Mouse (Mus musculus) heart, postnatal 0 days (tissue): ENCODE results near the gene 4931409K22Rik. TPM values are rescaled to one million over a fixed set of nuclear protein-coding genes. Genes with fewer than 3 reads are reported as not detected.

Experiments
- ATAC-seq: fragments of 200-750 bp; cut with Nextera tagmentation; 2 replicates; pipeline ENCODE4 v1.8.0; 2017; ENCODE audit warnings: low read depth, moderate number of reproducible peaks, moderate library complexity; ENCODE audit not compliant: insufficient read depth
- DNase-seq: peaks from one replicate; pipeline ENCODE4 v3.0.0-alpha.2; 2016; ENCODE audit warnings: low spot score
- H3K27ac ChIP-seq: fragments of 300-500 bp; sonication (generic); 2 replicates; pipeline ENCODE4 v1.5.1; 2014; ENCODE audit warnings: low read depth, mild to moderate bottlenecking
- H3K27me3 ChIP-seq: fragments of 300-500 bp; sonication (generic); 2 replicates; pipeline ENCODE4 v1.6.1; 2014; ENCODE audit warnings: low read length, mixed read lengths; ENCODE audit not compliant: control insufficient read depth, insufficient read depth
- H3K36me3 ChIP-seq: fragments of 300-500 bp; sonication (generic); replicated peaks from 2 replicates; pipeline ENCODE4 v1.6.1; 2014; ENCODE audit warnings: low read length, mixed read lengths; ENCODE audit not compliant: control insufficient read depth, insufficient read depth
- H3K4me1 ChIP-seq: fragments of 300-500 bp; sonication (generic); 2 replicates; pipeline ENCODE4 v1.6.1; 2014; ENCODE audit warnings: antibody characterized with exemption; ENCODE audit not compliant: control insufficient read depth, insufficient read depth
- H3K4me2 ChIP-seq: fragments of 300-500 bp; sonication (generic); 2 replicates; pipeline ENCODE4 v1.6.1; 2014; ENCODE audit warnings: low read depth, mild to moderate bottlenecking, low read length, moderate library complexity
- H3K4me3 ChIP-seq: fragments of 300-500 bp; sonication (generic); 2 replicates; pipeline ENCODE4 v1.5.1; 2014; ENCODE audit warnings: low read depth, low read length
- H3K9ac ChIP-seq: fragments of 300-500 bp; sonication (generic); replicated peaks from 2 replicates; pipeline ENCODE4 v1.6.1; 2014; ENCODE audit warnings: low read depth, low read length, mixed read lengths
- H3K9me3 ChIP-seq: fragments of 300-500 bp; sonication (generic); replicated peaks from 2 replicates; pipeline ENCODE4 v1.6.1; 2016; ENCODE audit warnings: low read length; ENCODE audit not compliant: control insufficient read depth
- CTCF ChIP-seq: IDR thresholded peaks from 2 replicates; pipeline ENCODE4 v1.5.1; 2016; ENCODE audit warnings: antibody characterized with exemption, control low read depth, low read depth
- EP300 ChIP-seq: IDR thresholded peaks from 2 replicates; pipeline ENCODE4 v1.6.1; 2016; ENCODE audit warnings: antibody characterized with exemption, low read depth
- WGBS: fragments of 180-500 bp; shearing (Covaris S2); extraction: QIAGEN DNeasy Blood & Tissue Kit; methylation state at CpG from one replicate; pipeline ENCODE4 v1.1.7; 2014; 5-methylcytosine and 5-hydroxymethylcytosine counted together
- polyA plus RNA-seq: library from polyadenylated mRNA; unstranded; fragments of >200 nt; fragmentation: Nextera tagmentation; extraction: Ambion mirVana; gene quantifications from 2 replicates; pipeline ENCODE4 v1.2.1, GENCODE M21; 2015
- total RNA-seq: library from RNA; depleted of rRNA; stranded (reverse); fragments of >200 nt; gene quantifications from 2 replicates; pipeline ENCODE4 v1.2.3, GENCODE M21; 2014; ENCODE audit warnings: low replicate concordance

4931409K22Rik gene
- total and polyA plus RNA-seq, 2 experiments from 2014 or later, result not detected

DNA sequence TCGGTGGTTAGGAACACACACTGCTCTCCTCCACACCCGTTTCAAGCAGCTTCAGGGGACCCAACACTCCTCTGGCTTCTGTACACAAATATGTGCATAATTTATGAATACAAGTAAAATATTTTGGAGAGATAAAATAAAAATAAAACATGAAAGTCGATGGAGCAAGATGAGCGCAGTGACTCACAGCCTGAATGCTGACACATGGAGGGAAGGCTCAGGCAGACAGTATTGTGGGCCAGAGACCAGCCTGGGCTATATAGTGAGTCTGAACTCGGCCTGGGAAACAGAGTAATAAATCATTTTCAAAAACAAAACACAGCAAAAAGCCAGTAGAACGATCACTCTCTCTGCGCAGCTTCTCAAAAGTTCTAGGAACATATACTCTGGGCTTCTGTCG lies 35.2 kb downstream of the 4931409K22Rik start:
- TF ChIP-seq EP300 (no peak), CTCF (no peak)
- Histone ChIP-seq H3K36me3 (no peaks in the 10 kb centered on the region), H3K27ac (no peak overlapping the region), H3K4me3 (no peak overlapping the region), H3K27me3 (peaks cover 80% of the 10 kb centered on the region), H3K4me1 (no peaks in the 10 kb centered on the region), H3K4me2 (no peak overlapping the region), H3K9me3 (no peaks in the 10 kb centered on the region), H3K9ac (no peak overlapping the region)
- ATAC-seq, result no peak
- WGBS, result 62% methylated on average over 8 of the region's 8 CpGs
- DNase-seq, result no peak

DNA sequence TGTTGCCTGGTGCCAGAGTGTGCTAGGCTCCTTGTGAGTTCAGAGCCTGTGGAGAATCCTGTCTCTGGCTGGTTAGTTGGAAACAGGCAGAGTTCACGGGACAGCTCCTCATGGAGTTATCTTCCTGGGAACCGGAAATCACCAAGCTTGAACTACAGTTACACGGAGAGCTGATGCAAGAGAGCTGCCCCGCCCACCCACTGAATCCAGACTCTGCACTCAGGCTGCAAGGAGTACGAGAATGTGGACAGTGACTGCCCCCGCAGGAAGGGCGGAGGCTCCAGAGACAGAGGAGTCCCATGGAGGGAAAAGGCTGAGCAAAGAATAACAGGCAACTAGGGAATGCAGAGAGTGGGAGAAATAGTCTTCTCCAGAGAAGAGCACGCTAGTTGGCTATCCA lies 44.3 kb downstream of the 4931409K22Rik start:
- 32% methylated on average over 8 of the region's 8 CpGs for WGBS
- no peak overlapping the region for H3K4me3 ChIP-seq
- peak; percentile 71 for DNase-seq
- no peak overlapping the region for H3K4me2 ChIP-seq
- no peak overlapping the region for H3K9ac ChIP-seq
- 0 out of 2 replicates have a peak, but pooled peaks cover 2% of the 10 kb centered on the region for H3K27me3 ChIP-seq
- no peaks in the 10 kb centered on the region for H3K4me1 ChIP-seq
- no peak for TF ChIP-seq EP300
- TF ChIP-seq CTCF, result no peak
- H3K9me3 ChIP-seq, result no peaks in the 10 kb centered on the region; the same call in 1 of the 2 replicates
- no peak overlapping the region for H3K27ac ChIP-seq
- H3K36me3 ChIP-seq, result no peaks in the 10 kb centered on the region
- 0 out of 2 replicates have a peak, but pooled peaks have one; percentile 49 for ATAC-seq

DNA sequence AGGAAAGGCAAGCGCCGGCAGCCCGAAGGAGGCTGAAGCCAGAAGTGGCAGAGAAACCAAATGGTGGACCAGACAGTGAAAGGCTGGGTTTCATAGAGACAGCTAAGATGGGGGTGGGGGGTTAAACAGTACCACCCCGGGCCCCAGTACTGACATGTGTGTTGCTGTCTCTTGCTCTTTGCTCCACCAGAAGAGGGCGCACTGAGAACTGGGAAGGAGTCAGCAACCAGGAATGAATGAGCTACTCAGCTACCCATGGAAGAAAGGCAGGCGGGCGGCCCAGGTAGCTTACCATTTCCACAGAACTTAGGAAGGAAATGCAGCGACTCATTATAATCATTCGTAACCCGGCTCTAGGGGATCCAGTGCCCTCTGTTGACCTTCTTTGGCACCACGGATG lies 46.0 kb downstream of the 4931409K22Rik start:
- H3K4me3 ChIP-seq, result no peak overlapping the region
- no peak overlapping the region for H3K4me2 ChIP-seq
- ATAC-seq, result no peak

DNA sequence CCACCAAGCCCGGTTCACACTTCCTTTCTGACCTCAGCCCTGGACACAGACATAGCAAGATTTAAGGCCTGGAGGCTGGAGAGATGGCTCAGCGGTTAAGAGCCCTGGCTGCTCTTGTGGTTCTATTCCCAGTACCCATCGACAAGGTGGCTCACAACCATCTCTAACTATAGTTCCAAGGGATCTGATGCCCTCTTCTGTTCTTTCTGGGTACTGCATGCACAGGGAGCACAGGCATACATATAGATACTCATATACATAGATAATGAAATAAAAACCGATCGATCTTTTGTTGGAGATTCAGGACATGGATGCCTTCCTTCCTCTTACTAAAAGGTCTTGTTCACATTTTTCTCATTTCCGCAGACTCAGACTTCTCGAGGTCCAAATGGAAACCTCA lies 48.2 kb downstream of the 4931409K22Rik start:
- TF ChIP-seq CTCF, result no peak
- TF ChIP-seq EP300, result no peak
- 90% methylated on average over 7 of the region's 7 CpGs for WGBS
- H3K4me2 ChIP-seq, result no peak overlapping the region
- no peak overlapping the region for H3K27ac ChIP-seq
- no peaks in the 10 kb centered on the region; the same call in 1 of the 2 replicates for H3K9me3 ChIP-seq
- no peaks in the 10 kb centered on the region for H3K4me1 ChIP-seq
- H3K36me3 ChIP-seq, result no peaks in the 10 kb centered on the region
- no peak overlapping the region for H3K4me3 ChIP-seq
- H3K27me3 ChIP-seq, result peaks cover 22% of the 10 kb centered on the region
- no peak overlapping the region for H3K9ac ChIP-seq
- ATAC-seq, result no peak
- DNase-seq, result no peak

More for the DNA sequence above, 46.0 kb downstream of the 4931409K22Rik start:
- TF ChIP-seq EP300 (no peak), CTCF (peak; percentile 40)
- Histone ChIP-seq H3K9me3 (no peaks in the 10 kb centered on the region; the same call in 1 of the 2 replicates), H3K27me3 (peaks cover 6% of the 10 kb centered on the region), H3K36me3 (no peaks in the 10 kb centered on the region), H3K4me1 (no peaks in the 10 kb centered on the region), H3K27ac (no peak overlapping the region), H3K9ac (no peak overlapping the region)
- no peak for DNase-seq
- WGBS, result 32% methylated on average over 11 of the region's 11 CpGs

DNA sequence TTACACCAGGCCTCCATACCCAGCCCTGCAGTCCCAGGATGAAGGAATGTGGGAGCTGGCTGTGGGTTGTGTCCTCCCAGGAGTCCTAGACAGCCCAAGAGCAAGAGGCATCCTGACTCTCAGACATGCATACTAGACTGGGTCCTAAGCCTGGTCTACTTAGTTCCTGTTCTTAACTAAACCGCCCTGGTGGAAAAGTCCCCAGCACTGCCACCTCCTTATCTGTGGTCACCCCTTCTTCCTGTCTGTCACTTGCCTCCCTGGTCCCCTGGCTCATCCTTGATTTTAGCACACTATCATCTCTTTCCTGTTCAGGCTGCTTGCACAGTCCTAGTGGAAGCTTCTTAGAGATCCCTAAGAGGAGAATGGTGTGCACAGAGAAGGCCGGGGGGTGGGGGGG lies 51.1 kb downstream of the 4931409K22Rik start:
- ATAC-seq (no peak), DNase-seq (no peak)
- Histone ChIP-seq H3K9ac (no peak overlapping the region), H3K9me3 (no peaks in the 10 kb centered on the region; the same call in 1 of the 2 replicates), H3K4me1 (no peaks in the 10 kb centered on the region), H3K27ac (no peak overlapping the region), H3K36me3 (peaks cover 17% of the 10 kb centered on the region), H3K27me3 (peaks cover 22% of the 10 kb centered on the region), H3K4me2 (no peak overlapping the region), H3K4me3 (no peak overlapping the region)
- WGBS, result 31% methylated on average over 2 of the region's 2 CpGs
- TF ChIP-seq CTCF, result no peak

DNA sequence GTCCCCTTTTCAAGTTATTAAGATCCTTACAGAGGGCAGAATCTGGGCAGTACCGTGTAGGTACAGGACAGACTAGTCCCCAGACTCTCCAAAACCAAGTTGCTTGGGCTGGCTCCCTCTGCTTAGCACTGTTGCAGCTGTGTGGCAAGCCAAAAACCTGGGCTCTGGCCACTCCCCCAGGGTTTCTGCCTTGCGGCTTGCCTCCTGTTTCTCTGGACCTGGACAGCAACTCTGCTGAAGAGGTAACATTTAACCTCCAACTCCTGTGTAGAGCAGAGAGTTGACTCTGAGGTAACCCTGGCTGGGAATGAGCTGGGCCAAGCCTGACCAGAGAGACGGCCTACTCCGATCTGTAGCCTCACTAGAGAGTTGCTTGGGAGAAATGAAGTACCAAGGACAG lies 53.8 kb downstream of the 4931409K22Rik start:
- TF ChIP-seq EP300, result no peak
- TF ChIP-seq CTCF, result no peak
- WGBS, result 71% methylated on average over 4 of the region's 4 CpGs

More for the DNA sequence above, 53.8 kb downstream of the 4931409K22Rik start:
- H3K36me3 ChIP-seq, result peaks cover 41% of the 10 kb centered on the region
- no peak overlapping the region for H3K4me3 ChIP-seq
- DNase-seq, result no peak
- no peak overlapping the region for H3K27ac ChIP-seq
- H3K9me3 ChIP-seq, result no peaks in the 10 kb centered on the region
- no peak for ATAC-seq
- peaks cover 22% of the 10 kb centered on the region for H3K27me3 ChIP-seq
- H3K9ac ChIP-seq, result no peak overlapping the region
- H3K4me2 ChIP-seq, result no peak overlapping the region
- no peaks in the 10 kb centered on the region for H3K4me1 ChIP-seq
